Mouse (Mus musculus) frontal cortex, postnatal 25 days (tissue): ENCODE data around the gene Snn.
"Not testable (repeated sequence)": the region's sequence is repeated elsewhere in the genome, so short reads cannot be mapped to it uniquely, and the experiment has no call there.

ENCODE experiments used
- DNase-seq, 2 experiments: peaks; one replicate each; pipeline ENCODE4 v3.0.0; 2022; ENCODE audit warnings: low spot score in 2 of 2

The Snn gene

DNA sequence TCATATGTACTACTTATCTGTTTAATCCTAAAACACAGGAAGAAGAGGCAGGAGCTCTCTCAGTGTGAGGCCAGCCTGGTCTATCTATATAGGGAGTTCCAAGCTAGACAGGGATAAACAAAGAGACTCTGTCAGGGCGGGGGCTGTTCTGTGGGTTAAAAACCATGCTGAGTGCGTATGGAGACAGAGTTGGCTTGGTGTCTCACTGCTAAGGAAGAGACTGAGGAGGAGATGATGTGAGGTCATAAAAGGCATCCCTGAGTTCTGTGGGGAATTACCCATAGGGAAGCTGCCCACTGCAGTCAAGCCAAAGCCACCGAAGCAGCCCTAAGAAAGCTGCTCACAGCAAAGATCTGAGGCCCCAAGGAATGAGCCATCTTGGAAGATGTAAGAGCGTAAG, at the start of gene Snn:
Snn (plus strand) TSS at position 301 of the 400 bp plus-strand sequence.
- DNase-seq: no peak

DNA sequence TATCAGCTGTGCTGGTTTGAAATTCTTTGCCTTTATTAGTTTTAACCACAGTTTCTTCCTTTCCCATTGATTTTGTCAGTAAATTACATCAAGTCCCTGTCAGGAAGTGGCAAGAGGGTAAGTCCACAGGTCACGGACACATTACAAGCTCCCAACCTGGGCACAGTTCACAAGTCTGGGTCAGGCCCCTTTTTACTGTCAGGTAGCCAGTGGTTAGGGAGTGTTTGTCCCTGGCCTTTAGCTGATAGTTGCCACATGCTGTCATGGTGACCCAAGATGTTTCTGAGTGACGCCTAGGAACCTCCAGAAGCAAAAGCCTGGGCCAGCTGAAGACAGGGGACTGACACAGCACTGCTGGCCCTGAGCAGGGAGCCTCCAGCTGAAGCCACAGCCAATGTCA, 49.5 kb upstream of the Snn start:
- DNase-seq: no peak

DNA sequence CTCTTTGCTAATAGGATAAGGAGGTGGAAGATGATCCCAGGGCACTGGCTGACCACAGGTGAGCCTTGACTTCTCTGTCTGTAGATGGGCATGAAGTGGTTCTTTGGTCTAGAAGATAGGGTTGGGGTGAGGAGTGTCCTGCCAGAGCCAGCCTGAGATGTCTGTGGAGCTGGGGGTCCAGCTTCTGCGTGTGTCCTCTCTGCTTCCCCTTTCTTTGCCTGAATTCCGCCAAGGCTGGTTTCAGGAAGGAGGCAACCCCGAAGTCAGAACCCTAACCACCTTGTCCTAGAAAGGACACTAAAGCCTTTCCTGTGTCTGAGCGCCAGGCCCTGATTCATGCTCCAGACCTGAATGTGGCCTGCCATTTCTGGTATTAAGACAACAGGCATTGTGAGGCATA, 48.8 kb upstream of the Snn start:
- no peak for DNase-seq

DNA sequence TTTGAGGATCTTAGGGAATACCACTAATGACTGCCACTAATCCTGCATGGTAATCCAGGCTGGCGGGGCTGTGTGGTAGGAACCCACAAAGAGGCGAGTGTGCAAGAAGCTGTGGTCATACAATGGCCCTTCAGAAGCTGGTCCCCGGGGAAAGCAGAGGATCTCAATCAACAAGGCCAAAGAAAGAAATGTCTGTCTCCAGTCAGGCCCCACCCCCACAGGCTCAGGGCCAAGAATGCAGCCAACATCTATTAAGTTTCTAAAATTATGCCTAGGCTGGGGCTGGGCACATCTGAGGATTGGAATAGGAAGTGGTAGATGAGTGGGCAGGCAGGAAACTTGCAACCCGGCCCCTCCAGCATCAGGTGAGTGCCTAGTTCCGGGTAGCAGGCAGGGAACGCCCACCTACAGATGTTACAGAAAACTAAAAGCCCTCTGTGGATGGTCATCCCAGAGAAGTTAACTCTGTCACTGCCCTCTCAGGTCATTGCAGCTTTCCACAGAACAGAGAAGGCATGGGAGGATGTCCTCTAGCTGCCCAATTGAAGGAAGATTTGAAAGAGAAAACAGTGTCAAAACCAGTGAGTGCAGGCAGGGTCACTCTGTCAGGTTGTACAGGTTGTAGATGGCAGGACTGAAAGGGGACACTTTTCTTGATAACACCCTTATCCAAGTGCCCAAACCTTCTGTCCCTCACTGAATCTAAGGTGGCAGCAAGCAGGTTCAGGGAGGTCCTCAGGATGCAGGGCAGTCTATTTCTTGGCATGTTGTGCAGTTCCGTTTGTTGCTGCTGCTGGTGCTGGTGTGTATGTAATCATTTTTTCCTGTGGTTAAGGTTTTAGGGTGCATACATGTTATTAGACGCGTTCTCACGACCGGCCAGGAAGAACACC, 47.9 kb upstream of the Snn start:
- peak; percentile 26 to 39 for DNase-seq

DNA sequence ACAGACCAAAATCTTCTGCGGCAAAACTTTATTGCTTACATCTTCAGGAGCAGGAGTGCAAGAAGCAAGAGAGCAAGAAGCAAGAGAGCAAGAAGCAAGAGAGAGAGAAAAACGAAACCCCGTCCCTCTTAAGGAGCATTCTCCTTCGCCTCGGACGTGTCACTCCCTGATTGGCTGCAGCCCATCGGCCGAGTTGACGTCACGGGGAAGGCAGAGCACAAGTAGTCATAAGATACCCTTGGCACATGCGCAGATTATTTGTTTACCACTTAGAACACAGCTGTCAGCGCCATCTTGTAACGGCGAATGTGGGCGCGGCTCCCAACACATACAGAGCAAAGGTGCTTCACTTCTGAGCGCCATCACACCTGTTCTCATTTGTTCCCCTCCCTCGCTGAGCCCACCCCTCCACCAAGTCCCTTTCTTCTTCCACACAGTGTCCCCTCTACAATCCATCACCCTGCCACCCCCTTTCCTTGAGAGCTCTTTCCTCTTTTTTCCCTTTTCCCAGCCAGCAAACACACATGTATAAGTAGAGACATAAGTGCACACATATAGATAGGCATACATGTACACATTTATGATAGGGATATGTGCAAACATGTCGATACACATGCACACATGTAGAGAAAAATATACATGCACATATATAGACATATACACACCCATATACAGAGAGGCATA, 47.1 kb upstream of the Snn start:
- DNase-seq: not testable (repeated sequence)

DNA sequence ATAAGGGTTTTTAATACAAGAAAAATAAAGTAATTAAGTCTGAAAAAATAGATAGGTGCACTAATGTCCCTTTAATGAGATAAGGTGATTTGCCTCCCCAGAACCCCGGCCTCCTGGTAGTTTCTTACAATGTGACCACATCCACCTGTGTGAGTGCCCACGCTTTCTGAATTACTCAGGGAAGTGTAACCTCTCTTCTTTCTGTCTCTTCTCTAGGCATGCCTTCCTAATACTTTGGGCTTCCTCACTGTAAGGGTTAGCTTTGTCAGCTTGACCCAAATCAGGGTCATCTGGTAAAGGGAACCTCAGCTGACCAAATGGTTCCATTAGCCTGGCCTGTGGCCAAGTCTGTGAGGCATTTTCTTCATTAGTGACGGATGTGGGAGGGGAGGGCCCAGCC, 46.3 kb upstream of the Snn start:
- no peak for DNase-seq

DNA sequence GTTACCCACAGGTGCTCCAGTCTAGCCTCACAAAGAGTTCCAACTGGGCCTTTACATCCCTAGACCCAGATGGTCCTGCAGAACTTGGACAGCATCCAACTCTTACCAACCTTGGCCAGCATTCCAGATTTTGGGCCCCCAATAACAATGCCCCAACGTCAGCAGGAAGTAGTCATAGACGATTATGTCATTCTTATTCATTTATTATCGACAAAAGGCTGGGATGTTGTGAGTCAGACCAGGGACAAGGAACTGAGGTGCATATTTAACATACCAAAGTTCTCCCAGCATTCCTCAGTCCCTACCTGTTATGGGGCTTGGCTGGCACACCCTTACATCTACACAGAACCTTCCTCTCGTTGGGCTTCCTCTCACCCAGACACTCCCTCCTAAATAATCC, 44.4 kb upstream of the Snn start:
- DNase-seq: no peak

DNA sequence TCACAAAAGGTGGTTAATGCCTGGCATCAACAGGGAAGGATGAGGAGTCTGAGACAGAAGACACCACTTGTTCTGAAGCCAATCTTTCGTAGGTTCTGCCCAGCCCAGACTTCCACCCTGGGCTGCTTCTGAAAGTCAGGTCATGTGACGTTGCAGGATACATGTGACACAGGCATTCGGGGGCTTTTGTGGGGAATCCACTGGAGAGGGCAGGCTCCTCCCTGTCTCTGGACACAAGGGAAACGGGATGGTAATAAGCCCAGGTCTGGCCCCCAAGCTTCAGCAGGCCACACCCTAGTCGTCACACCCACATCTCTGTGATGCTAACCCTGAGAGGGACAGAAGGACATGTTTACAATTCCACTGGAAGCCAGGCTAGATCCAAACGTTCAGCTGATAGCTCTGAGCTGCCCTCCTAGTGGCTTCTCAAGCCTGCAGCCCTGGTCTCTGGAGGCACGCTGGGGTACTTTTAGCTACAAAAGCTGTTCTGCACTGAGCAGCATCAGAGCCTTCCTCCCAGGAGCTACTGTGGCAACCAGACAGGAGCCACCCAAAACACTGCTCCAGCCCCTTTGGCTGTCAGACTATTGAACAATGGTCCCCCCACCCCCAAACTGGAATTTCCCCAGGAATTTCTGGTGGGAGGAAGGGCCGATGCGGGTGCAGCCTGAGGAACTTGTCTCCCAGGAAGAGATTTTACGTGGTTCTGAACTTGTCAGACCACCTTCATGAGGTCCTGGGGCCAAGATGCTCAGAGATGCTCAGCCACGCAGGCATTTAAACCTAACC, 42.7 kb upstream of the Snn start:
- DNase-seq: no peak

DNA sequence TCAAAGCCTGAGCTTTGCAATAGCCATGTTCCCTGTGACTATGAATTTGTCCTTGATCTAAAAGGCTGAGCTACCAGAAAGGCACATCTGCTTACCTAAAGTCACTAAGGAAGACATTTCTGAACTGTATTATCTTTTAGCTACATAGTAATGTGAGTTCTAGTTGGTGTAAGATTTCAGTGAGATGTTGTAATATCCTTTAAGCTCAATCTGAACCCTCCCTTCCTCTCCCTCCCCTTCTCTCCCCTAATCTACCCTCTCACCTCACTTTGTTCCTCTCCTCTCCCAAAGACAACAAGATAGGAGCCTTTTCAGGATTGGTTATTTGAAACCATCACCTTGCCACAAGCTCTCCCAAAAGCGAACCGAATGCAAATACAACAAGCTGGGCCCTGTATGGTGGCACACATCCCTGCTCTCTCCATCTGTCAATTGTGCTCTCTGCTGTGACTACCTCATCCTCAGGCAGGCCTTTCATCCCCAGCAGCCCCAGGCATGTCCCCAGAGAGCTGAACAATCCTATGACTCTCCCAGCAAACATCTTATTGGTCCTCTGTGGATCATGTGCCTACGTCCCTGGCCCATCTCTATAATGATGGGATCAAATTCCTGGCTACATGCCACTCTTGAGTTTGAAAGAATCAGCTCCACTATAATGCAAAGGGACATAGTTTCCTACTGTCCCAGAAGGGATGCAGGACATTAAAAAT, 39.2 kb upstream of the Snn start:
- no peak for DNase-seq

DNA sequence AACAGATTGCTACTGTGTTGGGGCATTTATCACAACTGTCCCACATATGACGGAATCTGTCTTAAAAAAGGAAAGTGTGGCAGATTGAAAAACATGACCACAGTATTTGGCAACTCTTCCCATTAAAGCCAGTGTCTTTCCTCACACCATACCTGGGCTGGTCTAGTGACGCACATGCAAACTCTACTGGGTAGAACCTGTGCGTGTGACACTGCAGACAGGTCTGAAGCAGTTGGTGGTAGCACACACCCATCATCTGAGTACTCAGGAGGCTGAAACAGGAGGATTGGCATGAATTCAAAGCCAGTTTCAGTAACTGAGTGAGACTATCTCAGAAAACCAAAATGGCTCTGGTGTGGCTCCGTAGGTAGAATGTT, 38.6 kb upstream of the Snn start:
- DNase-seq: no peak

DNA sequence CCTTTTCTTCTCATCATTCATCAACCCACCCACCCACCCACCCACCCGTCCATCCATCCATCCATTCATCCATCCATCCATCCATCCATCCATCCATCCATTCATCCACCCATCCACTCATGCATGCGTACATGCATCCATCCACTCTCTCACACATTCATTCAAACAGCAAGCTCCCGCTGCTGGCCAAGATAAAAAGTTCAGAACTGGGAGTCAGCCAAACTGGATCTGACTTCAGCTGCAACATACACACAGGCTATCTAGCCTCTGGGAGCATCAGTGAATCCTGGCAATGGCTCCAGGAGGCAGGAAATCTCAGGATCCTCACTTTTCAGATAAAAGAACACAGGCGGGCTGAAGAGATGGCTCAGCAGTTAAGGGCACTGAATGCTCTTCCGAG, 37.1 kb upstream of the Snn start:
- no peak for DNase-seq

DNA sequence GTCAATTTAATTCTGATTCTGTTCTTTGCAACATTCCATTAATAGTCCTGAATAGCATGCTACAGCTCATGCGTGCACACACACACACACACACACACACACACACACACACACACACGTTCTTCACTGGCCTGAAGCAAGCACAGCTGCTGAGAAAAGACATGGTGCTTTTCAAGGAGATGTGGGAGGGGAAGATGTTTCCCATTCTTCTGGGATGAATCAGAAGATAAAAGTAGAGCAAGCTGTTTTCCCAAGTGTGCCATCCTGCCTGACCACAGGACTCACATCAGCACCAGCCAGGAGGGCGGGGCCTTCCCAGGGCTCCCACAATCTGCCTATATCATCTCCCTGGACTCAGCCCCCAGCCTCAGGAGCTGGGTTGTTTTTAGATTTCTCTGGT, 35.9 kb upstream of the Snn start:
- DNase-seq: no peak

DNA sequence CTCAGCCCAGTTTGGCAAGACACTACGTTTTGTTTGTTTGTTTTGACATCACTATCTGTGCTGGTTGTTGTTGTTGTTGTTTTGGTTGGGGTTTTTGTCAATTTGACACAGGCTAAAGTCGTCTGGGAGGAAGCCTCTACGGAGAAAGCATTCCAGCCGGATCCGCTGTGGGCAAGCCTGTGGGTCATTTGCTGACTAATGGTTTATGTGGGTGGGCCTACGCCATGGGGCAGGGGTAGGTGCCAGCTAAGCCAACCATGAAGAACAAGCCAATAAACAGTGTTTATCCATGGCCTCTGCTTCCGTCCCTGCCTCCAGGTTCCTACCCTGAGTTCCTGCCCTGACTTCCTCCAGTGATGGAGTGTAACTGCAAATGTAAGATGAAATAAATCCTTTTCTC, 32.5 kb upstream of the Snn start:
- no peak for DNase-seq

DNA sequence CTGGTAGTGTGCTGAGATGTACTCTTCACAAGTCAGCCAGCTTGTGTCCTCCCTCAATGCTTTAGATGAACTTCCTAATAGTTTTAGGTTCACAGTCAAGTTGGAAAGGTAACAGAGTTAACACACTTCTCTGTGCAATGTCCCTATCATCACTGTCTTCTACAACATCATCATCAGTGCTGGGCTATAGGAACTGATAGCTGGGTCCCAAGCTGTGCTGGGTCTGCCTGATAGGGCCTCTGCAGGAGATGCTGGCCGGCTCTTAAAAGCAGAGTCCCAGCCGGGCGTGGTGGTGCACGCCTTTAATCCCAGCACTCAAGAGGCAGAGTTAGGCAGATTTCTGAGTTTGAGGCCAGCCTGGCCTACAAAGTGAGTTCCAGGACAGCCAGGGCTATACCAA, 29.9 kb upstream of the Snn start:
- no peak for DNase-seq

DNA sequence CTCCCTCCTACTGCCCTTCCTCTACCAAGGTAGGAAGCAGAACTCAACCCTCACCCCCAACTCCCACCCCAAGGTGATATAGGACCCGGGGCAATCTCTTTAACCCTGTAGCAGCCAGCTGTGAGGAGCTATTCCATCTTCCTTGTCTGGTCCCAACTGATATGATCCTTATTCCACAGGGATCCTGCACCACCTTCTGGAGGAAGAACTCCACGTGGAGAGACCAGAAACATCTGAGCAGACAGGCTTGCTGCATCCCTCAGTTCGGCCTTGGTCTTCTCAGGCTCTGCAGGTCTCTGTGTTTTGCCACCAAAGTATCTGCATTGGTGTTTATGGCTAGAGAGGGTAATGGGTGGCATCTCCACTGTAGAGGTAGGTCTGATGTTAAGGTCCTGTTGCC, 29.4 kb upstream of the Snn start:
- DNase-seq: no peak

DNA sequence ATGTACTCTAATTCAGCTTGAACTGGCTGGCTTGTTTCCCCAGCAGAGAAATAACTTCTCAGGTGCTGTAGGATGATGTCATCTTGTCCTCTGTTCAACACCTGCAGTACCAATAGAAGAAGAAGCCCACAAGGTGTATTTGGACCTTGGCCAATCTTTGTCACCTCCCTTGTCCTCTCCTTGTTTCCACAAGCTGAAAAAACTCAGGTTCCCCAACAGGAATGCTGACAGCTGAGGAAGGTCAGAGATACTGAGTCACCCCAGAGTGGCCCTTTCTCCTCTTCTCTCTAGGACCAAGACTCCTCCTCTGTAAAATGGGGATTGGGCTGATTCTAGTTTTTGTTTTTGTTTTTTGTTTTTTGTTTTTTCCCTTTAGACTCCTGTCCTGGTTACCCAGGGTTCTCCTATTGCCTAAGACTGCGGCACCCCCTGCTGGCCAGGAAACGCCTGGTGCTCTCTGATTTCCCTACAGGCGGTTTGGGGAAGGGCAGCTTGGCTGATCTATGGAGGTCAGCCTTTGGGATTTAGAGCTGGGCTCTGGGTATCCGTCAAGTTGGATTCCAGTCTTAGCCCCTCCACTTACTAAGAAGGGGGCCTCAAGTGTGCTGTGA, 26.4 kb upstream of the Snn start:
- peak; percentile 79 to 81 for DNase-seq

DNA sequence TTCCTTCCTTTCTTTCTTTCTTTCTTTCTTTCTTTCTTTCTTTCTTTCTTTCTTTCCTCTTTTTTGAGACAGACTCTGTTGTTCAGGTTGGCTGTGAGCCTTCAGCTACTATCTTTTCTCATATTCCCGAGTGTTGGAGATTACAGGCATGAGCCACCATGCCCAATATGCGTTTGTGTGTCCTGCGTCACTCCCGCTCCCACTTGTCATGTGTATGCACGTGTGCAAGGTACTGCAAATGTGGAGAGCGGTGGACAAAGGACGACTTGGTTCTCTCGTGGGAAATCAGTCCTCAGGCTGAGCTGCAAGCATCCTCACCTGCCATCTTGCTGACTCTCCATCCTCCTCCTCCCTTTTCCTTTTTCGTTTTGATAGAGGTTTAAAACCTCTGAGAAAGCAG, 25.5 kb upstream of the Snn start:
- DNase-seq: no peak

DNA sequence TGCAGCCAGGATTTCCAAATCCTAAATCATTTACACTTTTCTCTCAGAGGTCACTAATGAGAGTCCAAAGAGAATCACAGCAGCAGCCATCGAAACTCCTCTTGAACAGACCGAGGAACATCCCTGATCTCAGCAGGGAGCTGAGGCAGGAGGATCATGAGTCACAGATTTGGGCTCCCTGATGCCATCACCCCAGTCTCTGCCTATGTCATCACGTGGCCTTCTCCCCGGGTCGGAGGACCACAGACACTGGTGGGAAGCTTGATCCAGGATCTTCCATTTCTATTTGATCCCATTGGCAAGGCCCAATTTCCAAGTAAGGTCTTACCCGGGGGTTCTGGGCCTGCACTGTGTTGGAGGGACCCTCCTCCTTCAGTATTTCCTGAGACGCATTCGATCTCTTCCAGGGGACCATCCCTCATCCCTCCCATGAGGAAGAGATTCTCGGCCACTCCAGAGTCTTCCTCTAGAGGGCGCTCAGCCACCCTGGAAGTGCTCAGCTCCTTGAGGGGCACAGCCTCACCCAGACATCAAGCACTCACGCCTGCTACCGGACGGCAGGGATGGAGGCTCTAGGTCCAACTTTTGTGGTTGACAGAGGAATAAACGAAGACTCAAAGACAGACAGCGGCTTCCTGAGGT, 24.8 kb upstream of the Snn start:
- peak; percentile 58 to 66 for DNase-seq

DNA sequence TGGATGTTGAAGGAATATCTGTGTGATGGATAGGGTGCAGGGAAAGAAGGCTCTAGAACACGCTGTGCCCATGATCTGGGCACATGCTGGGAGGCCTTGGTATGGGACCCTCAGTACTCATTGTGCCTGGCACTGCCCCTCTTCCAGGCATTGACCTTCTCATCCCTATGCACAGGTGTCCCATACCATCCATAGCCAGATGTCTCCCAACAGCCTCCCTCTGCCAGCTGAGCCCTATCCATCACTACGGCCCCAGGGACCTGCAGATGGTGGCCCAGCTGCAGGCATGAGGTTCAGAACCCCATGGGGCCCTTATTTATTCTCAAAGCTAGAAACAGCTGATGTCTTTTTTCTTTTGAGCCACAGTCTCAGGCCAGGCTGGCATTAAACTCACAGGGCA, 20.1 kb upstream of the Snn start:
- no peak for DNase-seq

DNA sequence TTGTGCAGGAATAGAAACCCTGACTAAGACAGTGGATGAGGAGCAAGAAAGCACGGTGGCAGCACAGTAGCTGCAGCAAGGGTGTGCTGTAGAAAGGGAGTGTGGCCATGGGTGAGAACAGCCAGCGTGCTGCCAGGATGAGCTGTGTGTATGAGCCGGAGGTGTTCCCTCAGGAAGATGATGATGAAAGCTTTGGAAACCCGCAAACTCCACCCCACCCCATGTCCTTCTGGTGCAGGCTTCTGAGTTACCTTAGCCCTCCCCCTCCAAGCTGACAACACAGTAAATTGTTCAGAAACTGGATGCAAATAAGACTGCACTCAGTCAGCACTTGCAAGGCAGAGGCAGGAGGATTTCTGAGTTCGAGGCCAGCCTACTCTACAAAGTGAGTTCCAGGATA, 17.5 kb upstream of the Snn start:
- DNase-seq: no peak

DNA sequence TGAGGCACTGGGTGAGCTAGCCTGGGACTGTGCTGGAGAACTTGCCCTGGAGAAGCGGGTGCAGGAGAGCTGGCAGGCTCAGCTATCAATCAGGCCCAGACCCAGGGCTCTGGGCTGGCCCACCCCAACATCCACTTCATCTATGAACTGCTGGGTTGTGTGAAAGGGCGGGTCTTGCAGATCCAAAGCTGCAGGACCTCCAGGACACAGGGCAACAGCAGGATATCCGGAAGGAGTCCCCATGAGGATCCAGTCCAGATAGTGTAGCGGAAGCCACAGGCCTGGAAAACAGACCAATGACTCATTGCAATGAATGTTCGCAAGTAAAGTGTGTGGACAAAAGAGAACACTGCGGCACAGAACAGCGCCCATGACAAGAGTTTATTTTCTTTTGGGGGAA, 14.3 kb upstream of the Snn start:
- DNase-seq: no peak
